ENCODE assay signal across 9 mouse cellular contexts in the genomic region with DNA sequence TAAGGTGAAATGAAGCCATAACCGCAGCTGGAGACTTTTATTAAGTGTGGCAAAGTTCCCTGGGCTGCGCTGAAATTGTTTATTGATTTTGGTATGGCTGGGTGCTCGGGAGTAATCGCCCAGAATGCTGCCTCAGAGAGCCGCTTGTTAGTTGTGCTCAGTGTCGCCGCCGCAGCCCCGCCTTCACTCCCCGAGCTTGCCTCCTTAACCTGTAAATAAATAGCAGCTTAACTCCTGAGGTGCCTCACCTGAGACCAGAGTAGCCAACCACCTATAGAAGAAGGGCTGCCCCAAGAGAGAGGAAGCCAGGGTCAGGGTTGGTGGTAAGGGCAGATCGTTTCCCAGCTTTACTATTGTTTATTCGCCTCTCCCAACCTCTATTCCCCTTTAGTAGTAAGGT. TPM values are rescaled to one million over a fixed set of nuclear protein-coding genes. Genes with fewer than 3 reads are reported as not detected.
A peak's percentile ranks its signal among the peaks of the same experiment; 100 is the strongest.
DNase-seq lines count a peak whose midpoint lies in the region; ATAC-seq lines count a peak whose summit lies in the region.
"Had no signal": no experiment of that assay in that cellular context is flagged by ENCODE, and none has a peak within 500 bp of the region (broad histone marks: within the 10 kb centered on the region; RNA-seq: fewer than 3 reads in every experiment).

No protein-coding gene starts in this region.

- H3K4me2 ChIP-seq in heart, embryonic 11.5 days = peak overlapping the region; percentile 4; the same call in 1 of the 2 replicates
- H3K4me2 ChIP-seq in neural tube, embryonic 12.5 days (replicated peaks) = 0 out of 2 replicates have a peak overlapping the region, but pooled peaks have one; percentile 14
- H3K4me2 ChIP-seq in liver, embryonic 13.5 days = peak overlapping the region; percentile 35

- H3K36me3 ChIP-seq in heart, embryonic 11.5 days (ENCODE audit: control insufficient read depth, insufficient read depth, low read length) = no peaks in the 10 kb centered on the region
- H3K36me3 ChIP-seq in neural tube, embryonic 12.5 days = no peaks in the 10 kb centered on the region
- no peaks in the 10 kb centered on the region for H3K36me3 ChIP-seq in liver, embryonic 13.5 days

- peaks cover 3% of the 10 kb centered on the region; the same call in 1 of the 2 replicates for H3K27me3 ChIP-seq in heart, embryonic 11.5 days (ENCODE audit: control insufficient read depth, insufficient read depth, low read length)
- peaks cover 13% of the 10 kb centered on the region for H3K27me3 ChIP-seq in neural tube, embryonic 12.5 days (replicated peaks)
- H3K27me3 ChIP-seq in liver, embryonic 13.5 days = no peaks in the 10 kb centered on the region

- no peak for DNase-seq in heart, adult 18-20 months
- no peak for DNase-seq in neural tube, embryonic 10.5 days (ENCODE audit: extremely low spot score, low spot score)
- DNase-seq in liver, embryonic 13.5 days = no peak
- DNase-seq in left cerebral cortex, adult 8-10 months (ENCODE audit: low spot score in 2 of 2) = no peak
- no peak for DNase-seq in frontal cortex, adult 2 months (ENCODE audit: extremely low spot score in 1 of 2, low spot score in 1 of 2)
- no peak for DNase-seq in left cerebral cortex, postnatal 14 days (ENCODE audit: low spot score in 2 of 2)
- DNase-seq: cerebellum, adult 9-11 months had no signal

- H3K4me1 ChIP-seq in heart, embryonic 11.5 days (ENCODE audit: control insufficient read depth, insufficient read depth, low read length) = peaks cover 4% of the 10 kb centered on the region; the same call in 1 of the 2 replicates
- H3K4me1 ChIP-seq in neural tube, embryonic 12.5 days = 0 out of 2 replicates have a peak, but pooled peaks cover 5% of the 10 kb centered on the region
- peaks cover 5% of the 10 kb centered on the region; the same call in 1 of the 2 replicates for H3K4me1 ChIP-seq in liver, embryonic 13.5 days (replicated peaks)

- intact Hi-C loops in left cerebral cortex, postnatal 14 days (cut with DNase I) = no loop called here

- no peak for ATAC-seq in heart, embryonic 11.5 days (replicated peaks; ENCODE audit: insufficient number of reproducible peaks, low FRiP score, low TSS enrichment)
- ATAC-seq in neural tube, embryonic 12.5 days (ENCODE audit: low FRiP score, low read depth) = no peak
- no peak for ATAC-seq in liver, embryonic 13.5 days (ENCODE audit: low read depth)

- 29% methylated on average over 12 of the region's 12 CpGs for WGBS in heart, embryonic 11.5 days (ENCODE audit: insufficient replicate concordance)
- 12% methylated on average over 12 of the region's 12 CpGs for WGBS in neural tube, embryonic 12.5 days
- WGBS in liver, embryonic 13.5 days (ENCODE audit: insufficient replicate concordance) = 34% methylated on average over 12 of the region's 12 CpGs

- no peak overlapping the region for H3K4me3 ChIP-seq in heart, embryonic 11.5 days (ENCODE audit: low read depth, low read length)
- no peak overlapping the region for H3K4me3 ChIP-seq in neural tube, embryonic 12.5 days
- H3K4me3 ChIP-seq in liver, embryonic 13.5 days (replicated peaks) = no peak overlapping the region

- no peaks in the 10 kb centered on the region for H3K9me3 ChIP-seq in heart, embryonic 11.5 days (replicated peaks; ENCODE audit: control insufficient read depth, low read length)
- H3K9me3 ChIP-seq in neural tube, embryonic 12.5 days = no peaks in the 10 kb centered on the region
- H3K9me3 ChIP-seq in liver, embryonic 13.5 days (replicated peaks) = no peaks in the 10 kb centered on the region

- 0 out of 2 replicates have a peak overlapping the region, but pooled peaks have one; percentile 3 for H3K9ac ChIP-seq in heart, embryonic 11.5 days (ENCODE audit: low read depth, low read length)
- H3K9ac ChIP-seq in neural tube, embryonic 12.5 days = no peak overlapping the region
- no peak overlapping the region for H3K9ac ChIP-seq in liver, embryonic 13.5 days

- H3K27ac ChIP-seq in heart, embryonic 11.5 days (ENCODE audit: low read depth, low read length) = no peak overlapping the region
- H3K27ac ChIP-seq in neural tube, embryonic 12.5 days = no peak overlapping the region
- no peak overlapping the region for H3K27ac ChIP-seq in liver, embryonic 13.5 days

RNA-seq across cellular contexts. Expression of gene Esrrb, which starts 40.3 kb away (rescaled TPM):
- 1.6 TPM in 2 replicates for polyA plus RNA-seq in heart, embryonic 11.5 days (2014; fragmentation: Nextera tagmentation; extraction: Ambion mirVana)
- 10 to 100 TPM; 21.5 to 25.2 TPM for total RNA-seq in heart, adult 18-20 months (2021)
- 1.9 and 2.3 TPM in 2 replicates for polyA plus RNA-seq in neural tube, embryonic 12.5 days (2016; fragmentation: Nextera tagmentation; extraction: Ambion mirVana)
- 0.07 TPM in 1 of 2 replicates, not detected in the other for polyA plus RNA-seq in liver, embryonic 13.5 days (2015; fragmentation: Nextera tagmentation; extraction: Ambion mirVana)
- 1 to 10 TPM; 1.6 to 2.3 (median 1.8) TPM for total RNA-seq in left cerebral cortex, adult 8-10 months (2022)
- polyA plus RNA-seq in frontal cortex, adult 2 months (2012; rRNA removed) = 0.90 and 0.92 TPM in 2 replicates
- total RNA-seq in left cerebral cortex, postnatal 14 days (2021) = 1 to 10 TPM; 1.8 to 1.9 TPM
